Mouse (Mus musculus): Measurements from ENCODE around the gene Emilin1. TPM values are rescaled to one million over a fixed set of nuclear protein-coding genes. Genes with fewer than 3 reads are reported as not detected.

The Emilin1 gene
- polyA plus RNA-seq, 1 experiment from 2014 or later, result 183 TPM

Other genes with a start within 250 kb of the Emilin1 start
- 216 and 224 TPM in 2 replicates for gene Cenpa, start 246.6 kb upstream of the Emilin1 start, polyA plus RNA-seq (2015; fragmentation: Nextera tagmentation; extraction: Ambion mirVana)
- gene Dpysl5, start 201.8 kb upstream of the Emilin1 start, polyA plus RNA-seq (2015; fragmentation: Nextera tagmentation; extraction: Ambion mirVana), result 6.6 and 7.1 TPM in 2 replicates
- 17.4 and 17.5 TPM in 2 replicates for gene Mapre3, start 98.8 kb upstream of the Emilin1 start, polyA plus RNA-seq (2015; fragmentation: Nextera tagmentation; extraction: Ambion mirVana)
- gene Tmem214, start 45.4 kb upstream of the Emilin1 start, polyA plus RNA-seq (2015; fragmentation: Nextera tagmentation; extraction: Ambion mirVana), result 72.3 and 76.3 TPM in 2 replicates
- 13.9 and 16.4 TPM in 2 replicates for gene Agbl5, start 24.7 kb upstream of the Emilin1 start, polyA plus RNA-seq (2015; fragmentation: Nextera tagmentation; extraction: Ambion mirVana)
- gene Ost4, start 5.6 kb upstream of the Emilin1 start, polyA plus RNA-seq (2015; fragmentation: Nextera tagmentation; extraction: Ambion mirVana), result 449 and 476 TPM in 2 replicates
- gene Khk, start 8.0 kb downstream of the Emilin1 start, polyA plus RNA-seq (2015; fragmentation: Nextera tagmentation; extraction: Ambion mirVana), result 23.3 and 26.9 TPM in 2 replicates
- gene Cgref1, start 32.2 kb downstream of the Emilin1 start, polyA plus RNA-seq (2015; fragmentation: Nextera tagmentation; extraction: Ambion mirVana), result 36.1 and 42.8 TPM in 2 replicates
- gene Preb, start 47.0 kb downstream of the Emilin1 start, polyA plus RNA-seq (2015; fragmentation: Nextera tagmentation; extraction: Ambion mirVana), result 166 and 192 TPM in 2 replicates
- 2.2 and 2.3 TPM in 2 replicates for gene Tcf23, start 55.3 kb downstream of the Emilin1 start, polyA plus RNA-seq (2015; fragmentation: Nextera tagmentation; extraction: Ambion mirVana)
- 164 and 171 TPM in 2 replicates for gene Atraid, start 134.9 kb downstream of the Emilin1 start, polyA plus RNA-seq (2015; fragmentation: Nextera tagmentation; extraction: Ambion mirVana)
- gene Slc5a6, start 135.5 kb downstream of the Emilin1 start, polyA plus RNA-seq (2015; fragmentation: Nextera tagmentation; extraction: Ambion mirVana), result 12.8 and 15.1 TPM in 2 replicates
- 24.2 and 25.2 TPM in 2 replicates for gene Cad, start 141.4 kb downstream of the Emilin1 start, polyA plus RNA-seq (2015; fragmentation: Nextera tagmentation; extraction: Ambion mirVana)
- gene Dnajc5g, start 192.9 kb downstream of the Emilin1 start, polyA plus RNA-seq (2015; fragmentation: Nextera tagmentation; extraction: Ambion mirVana), result not detected in 2 replicates
- 0.26 and 0.34 TPM in 2 replicates for gene Slc30a3, start 194.8 kb downstream of the Emilin1 start, polyA plus RNA-seq (2015; fragmentation: Nextera tagmentation; extraction: Ambion mirVana)
- not detected in 2 replicates for gene Trim54, start 203.3 kb downstream of the Emilin1 start, polyA plus RNA-seq (2015; fragmentation: Nextera tagmentation; extraction: Ambion mirVana)
- not detected in 2 replicates for gene Ucn, start 225.4 kb downstream of the Emilin1 start, polyA plus RNA-seq (2015; fragmentation: Nextera tagmentation; extraction: Ambion mirVana)
- gene Mpv17, start 240.8 kb downstream of the Emilin1 start, polyA plus RNA-seq (2015; fragmentation: Nextera tagmentation; extraction: Ambion mirVana), result 57.1 and 67.9 TPM in 2 replicates